Mouse (Mus musculus) midbrain, embryonic 12.5 days (tissue): ENCODE data around the gene Piezo1. TPM values are rescaled to one million over a fixed set of nuclear protein-coding genes. Genes with fewer than 3 reads are reported as not detected.
A peak's percentile ranks its signal among the peaks of the same experiment; 100 is the strongest.

Experiments used
- ATAC-seq: fragments of 200-750 bp; cut with Nextera tagmentation; 2 replicates; pipeline ENCODE4 v1.8.0; 2017; ENCODE audit warnings: low read depth, moderate TSS enrichment, moderate library complexity; ENCODE audit not compliant: low FRiP score
- H3K27ac ChIP-seq: fragments of 300-500 bp; sonication (generic); replicated peaks from 2 replicates; pipeline ENCODE4 v1.5.1; 2016; ENCODE audit warnings: mild to moderate bottlenecking
- H3K27me3 ChIP-seq: fragments of 300-500 bp; sonication (generic); 2 replicates; pipeline ENCODE4 v1.6.1; 2016; ENCODE audit warnings: mild to moderate bottlenecking
- H3K36me3 ChIP-seq: fragments of 300-500 bp; sonication (generic); 2 replicates; pipeline ENCODE4 v1.6.1; 2016
- H3K4me1 ChIP-seq: fragments of 300-500 bp; sonication (generic); 2 replicates; pipeline ENCODE4 v1.6.1; 2016
- H3K4me2 ChIP-seq: fragments of 300-500 bp; sonication (generic); replicated peaks from 2 replicates; pipeline ENCODE4 v1.6.1; 2016; ENCODE audit warnings: mild to moderate bottlenecking, moderate library complexity
- H3K4me3 ChIP-seq: fragments of 300-500 bp; sonication (generic); 2 replicates; pipeline ENCODE4 v1.5.1; 2016; ENCODE audit warnings: mild to moderate bottlenecking
- H3K9ac ChIP-seq: fragments of 300-500 bp; sonication (generic); replicated peaks from 2 replicates; pipeline ENCODE4 v1.6.1; 2016; ENCODE audit warnings: mild to moderate bottlenecking, moderate library complexity
- H3K9me3 ChIP-seq: fragments of 300-500 bp; sonication (generic); 2 replicates; pipeline ENCODE4 v1.6.1; 2016; ENCODE audit warnings: mild to moderate bottlenecking
- WGBS: fragments of 180-500 bp; shearing (Covaris S2); methylation state at CpG from one replicate; pipeline ENCODE4 v1.1.7; 2016; 5-methylcytosine and 5-hydroxymethylcytosine counted together
- polyA plus RNA-seq: library from polyadenylated mRNA; unstranded; fragments of >200 nt; fragmentation: Nextera tagmentation; extraction: Ambion mirVana; gene quantifications from 2 replicates; pipeline ENCODE4 v1.2.1, GENCODE M21; 2016

Piezo1 gene
- polyA plus RNA-seq, result 5.0 and 8.0 TPM in 2 replicates

GRCm38 (mm10) chr8:122551265-122552051 lies at the start of gene Piezo1:
Piezo1 (minus strand) TSS chr8:122551329.
- Histone ChIP-seq H3K4me1 (peaks cover 10% of the 10 kb centered on the region), H3K9me3 (no peaks in the 10 kb centered on the region), H3K9ac (peak within 1 kb of the TSS; percentile 50), H3K27me3 (peaks cover 45% of the 10 kb centered on the region), H3K4me3 (peak within 1 kb of the TSS; percentile 53), H3K27ac (peak within 1 kb of the TSS; percentile 20), H3K36me3 (no peaks in the 10 kb centered on the region), H3K4me2 (peak within 1 kb of the TSS; percentile 76)
- ATAC-seq, result no peak
- 13% methylated on average over 50 of the region's 56 CpGs for WGBS

- no peaks in the 10 kb centered on the region for H3K9me3 ChIP-seq
These were observed 49.5 kb upstream of the Piezo1 start for GRCm38 (mm10) chr8:122600666-122601065.

DNA sequence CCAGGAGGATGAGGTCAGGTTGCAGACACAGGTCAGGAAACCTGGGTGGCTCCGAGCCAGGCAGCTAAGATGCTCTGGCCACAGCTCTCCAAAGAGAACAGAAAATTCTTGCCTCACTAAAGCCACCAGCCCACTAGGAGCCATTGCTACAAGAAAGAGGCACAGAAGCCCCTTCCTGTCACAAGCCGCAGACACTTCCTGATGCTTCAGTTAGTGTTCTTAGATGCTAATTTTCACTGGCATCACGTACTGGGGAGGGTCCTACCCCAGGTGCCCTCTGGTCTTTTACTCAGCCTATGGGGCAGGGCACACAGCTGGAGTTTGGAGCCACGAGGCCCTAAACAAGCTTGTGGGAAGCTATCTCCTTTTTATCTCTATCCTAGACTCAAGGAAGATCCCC lies 44.9 kb upstream of the Piezo1 start:
- Histone ChIP-seq H3K36me3 (0 out of 2 replicates have a peak, but pooled peaks cover 3% of the 10 kb centered on the region), H3K4me3 (no peak overlapping the region), H3K4me1 (no peaks in the 10 kb centered on the region), H3K9ac (no peak overlapping the region), H3K4me2 (no peak overlapping the region), H3K27ac (no peak overlapping the region), H3K27me3 (no peaks in the 10 kb centered on the region), H3K9me3 (no peaks in the 10 kb centered on the region)
- ATAC-seq, result no peak
- WGBS, result 48% methylated on average over 4 of the region's 4 CpGs

More at GRCm38 (mm10) chr8:122600666-122601065, 49.5 kb upstream of the Piezo1 start:
- no peak overlapping the region for H3K9ac ChIP-seq
- no peak for ATAC-seq
- no peak overlapping the region for H3K27ac ChIP-seq
- H3K4me3 ChIP-seq, result no peak overlapping the region
- no peak overlapping the region for H3K4me2 ChIP-seq
- WGBS, result 90% methylated on average over 9 of the region's 9 CpGs
- no peaks in the 10 kb centered on the region for H3K4me1 ChIP-seq
- H3K36me3 ChIP-seq, result 0 out of 2 replicates have a peak, but pooled peaks cover 3% of the 10 kb centered on the region
- H3K27me3 ChIP-seq, result no peaks in the 10 kb centered on the region; the same call in 1 of the 2 replicates

GRCm38 (mm10) chr8:122593783-122594507 lies 42.8 kb upstream of the Piezo1 start:
- no peak for ATAC-seq
- Histone ChIP-seq H3K4me1 (no peaks in the 10 kb centered on the region), H3K9me3 (no peaks in the 10 kb centered on the region), H3K36me3 (0 out of 2 replicates have a peak, but pooled peaks cover 1% of the 10 kb centered on the region), H3K4me2 (no peak overlapping the region), H3K9ac (no peak overlapping the region), H3K27me3 (no peaks in the 10 kb centered on the region), H3K4me3 (no peak overlapping the region), H3K27ac (no peak overlapping the region)
- WGBS, result 85% methylated on average over 19 of the region's 19 CpGs

DNA sequence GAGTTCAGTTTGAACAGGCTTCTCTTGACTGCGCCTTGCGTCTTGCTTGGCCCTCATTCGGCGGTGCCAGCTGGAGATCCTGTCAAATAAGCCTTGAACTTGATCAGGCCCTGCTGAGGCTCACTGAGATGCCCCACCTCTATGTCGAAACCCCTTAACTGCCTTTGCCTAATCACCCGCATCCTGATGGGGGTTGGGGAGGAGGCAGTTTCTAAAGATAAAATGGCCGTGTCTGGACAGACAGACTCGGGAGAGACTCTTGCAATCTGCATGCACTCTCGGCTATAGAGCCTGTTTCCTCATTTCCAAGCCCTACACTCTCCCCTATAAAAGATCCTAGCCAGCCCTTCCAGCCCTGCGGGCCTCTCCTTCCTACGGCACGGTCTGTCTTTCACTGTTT lies 42.1 kb upstream of the Piezo1 start:
- Histone ChIP-seq H3K4me3 (no peak overlapping the region), H3K27me3 (no peaks in the 10 kb centered on the region), H3K9me3 (no peaks in the 10 kb centered on the region), H3K4me2 (no peak overlapping the region), H3K9ac (no peak overlapping the region), H3K27ac (no peak overlapping the region), H3K4me1 (no peaks in the 10 kb centered on the region), H3K36me3 (no peaks in the 10 kb centered on the region)
- 82% methylated on average over 12 of the region's 12 CpGs for WGBS
- ATAC-seq, result no peak

- no peaks in the 10 kb centered on the region for H3K27me3 ChIP-seq
- 90% methylated on average over 10 of the region's 10 CpGs for WGBS
- H3K9ac ChIP-seq, result no peak overlapping the region
- H3K4me1 ChIP-seq, result peaks cover 5% of the 10 kb centered on the region; the same call in 1 of the 2 replicates
- H3K4me2 ChIP-seq, result no peak overlapping the region
- H3K36me3 ChIP-seq, result no peaks in the 10 kb centered on the region
- no peak for ATAC-seq
- H3K9me3 ChIP-seq, result no peaks in the 10 kb centered on the region
- H3K4me3 ChIP-seq, result no peak overlapping the region
- H3K27ac ChIP-seq, result no peak overlapping the region
These were observed 35.6 kb upstream of the Piezo1 start for GRCm38 (mm10) chr8:122586749-122587148.

DNA sequence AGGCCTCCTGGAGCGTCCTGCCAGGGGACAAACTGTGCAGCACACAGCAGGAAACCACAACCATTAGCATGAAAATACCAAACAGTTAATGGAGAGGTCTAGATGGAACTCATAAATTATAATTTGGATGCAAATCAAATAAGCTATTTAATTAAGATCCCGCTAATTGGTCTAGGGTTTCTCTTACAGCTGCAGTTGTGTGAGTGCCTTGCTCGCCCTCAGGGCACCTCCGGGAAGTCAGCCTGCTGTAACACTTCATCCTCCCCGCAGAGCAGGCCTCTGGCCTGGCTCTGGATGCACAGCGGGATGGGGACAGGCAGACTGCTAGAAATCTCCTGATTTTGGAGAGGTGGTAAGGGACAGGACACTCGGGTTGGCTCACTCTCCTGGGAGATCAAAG lies 35.0 kb upstream of the Piezo1 start:
- no peak overlapping the region for H3K4me3 ChIP-seq
- no peaks in the 10 kb centered on the region for H3K9me3 ChIP-seq
- peaks cover 5% of the 10 kb centered on the region; the same call in 1 of the 2 replicates for H3K4me1 ChIP-seq
- 62% methylated on average over 7 of the region's 7 CpGs for WGBS
- no peak overlapping the region for H3K4me2 ChIP-seq
- no peak overlapping the region for H3K27ac ChIP-seq
- no peaks in the 10 kb centered on the region for H3K36me3 ChIP-seq
- ATAC-seq, result no peak
- H3K27me3 ChIP-seq, result no peaks in the 10 kb centered on the region
- H3K9ac ChIP-seq, result no peak overlapping the region

- no peak for ATAC-seq
- Histone ChIP-seq H3K9ac (no peak overlapping the region), H3K4me2 (no peak overlapping the region), H3K4me1 (peaks cover 5% of the 10 kb centered on the region; the same call in 1 of the 2 replicates), H3K27me3 (no peaks in the 10 kb centered on the region), H3K4me3 (no peak overlapping the region), H3K36me3 (no peaks in the 10 kb centered on the region), H3K27ac (no peak overlapping the region), H3K9me3 (no peaks in the 10 kb centered on the region)
- 73% methylated on average over 14 of the region's 14 CpGs for WGBS
These were observed 34.3 kb upstream of the Piezo1 start for GRCm38 (mm10) chr8:122585411-122585891.

GRCm38 (mm10) chr8:122584981-122585380 lies 33.9 kb upstream of the Piezo1 start:
- Histone ChIP-seq H3K4me3 (no peak overlapping the region), H3K36me3 (no peaks in the 10 kb centered on the region), H3K4me2 (no peak overlapping the region), H3K4me1 (peaks cover 5% of the 10 kb centered on the region; the same call in 1 of the 2 replicates), H3K9ac (no peak overlapping the region), H3K27me3 (no peaks in the 10 kb centered on the region), H3K27ac (no peak overlapping the region), H3K9me3 (no peaks in the 10 kb centered on the region)
- WGBS, result 82% methylated on average over 9 of the region's 9 CpGs
- ATAC-seq, result no peak

DNA sequence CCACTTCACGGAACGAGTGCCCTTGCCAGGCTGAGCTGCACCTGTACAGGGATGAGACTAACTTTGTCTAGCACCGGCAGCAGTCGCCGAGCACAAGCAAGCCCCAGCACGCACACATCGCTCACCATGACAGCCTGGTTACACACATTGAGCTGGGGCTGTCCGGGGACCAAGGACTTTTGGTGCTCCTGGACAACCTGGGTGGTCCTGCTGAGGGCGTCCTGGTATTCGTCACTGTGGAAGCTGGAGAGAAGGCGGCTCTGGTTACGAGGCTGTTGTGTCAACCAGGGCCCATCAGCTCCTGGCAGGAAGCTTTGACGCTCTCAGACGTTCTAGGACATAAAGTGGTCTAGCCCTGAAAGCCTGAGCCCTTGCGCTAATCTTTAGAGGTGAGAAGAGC lies 29.8 kb upstream of the Piezo1 start:
- Histone ChIP-seq H3K4me3 (no peak overlapping the region), H3K9me3 (no peaks in the 10 kb centered on the region), H3K27me3 (no peaks in the 10 kb centered on the region), H3K9ac (no peak overlapping the region), H3K27ac (no peak overlapping the region), H3K36me3 (no peaks in the 10 kb centered on the region), H3K4me1 (peaks cover 17% of the 10 kb centered on the region), H3K4me2 (no peak overlapping the region)
- ATAC-seq, result no peak
- 86% methylated on average over 15 of the region's 15 CpGs for WGBS

DNA sequence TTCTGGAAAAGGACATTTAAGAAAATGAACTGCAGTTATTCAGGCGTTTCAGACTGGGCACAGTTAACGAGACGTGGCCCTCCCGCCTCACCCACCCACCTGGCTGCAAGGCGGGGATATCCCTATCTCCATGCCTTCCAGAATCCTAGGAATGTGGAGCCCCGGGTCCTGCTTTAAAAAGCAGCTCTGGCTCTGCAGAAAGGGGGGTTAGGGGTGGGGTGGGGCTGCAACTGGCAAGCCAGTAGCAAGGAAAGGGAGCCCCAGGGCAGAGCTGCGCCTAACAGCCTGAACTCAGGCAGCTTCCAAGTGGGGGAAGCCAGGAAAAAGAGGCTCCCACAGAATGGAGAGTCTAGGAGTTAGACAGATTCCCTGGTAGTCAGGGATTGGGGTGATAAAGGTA lies 28.1 kb upstream of the Piezo1 start:
- ATAC-seq, result no peak
- Histone ChIP-seq H3K4me3 (no peak overlapping the region), H3K36me3 (0 out of 2 replicates have a peak, but pooled peaks cover 3% of the 10 kb centered on the region), H3K4me1 (peaks cover 28% of the 10 kb centered on the region), H3K9ac (no peak overlapping the region), H3K4me2 (no peak overlapping the region), H3K27ac (no peak overlapping the region), H3K27me3 (no peaks in the 10 kb centered on the region), H3K9me3 (no peaks in the 10 kb centered on the region)
- 40% methylated on average over 7 of the region's 7 CpGs for WGBS

- WGBS, result 38% methylated on average over 10 of the region's 10 CpGs
- Histone ChIP-seq H3K9ac (peak overlapping the region; percentile 87; the same call in 1 of the 2 replicates), H3K27ac (no peak overlapping the region)
These were observed 26.0 kb upstream of the Piezo1 start for GRCm38 (mm10) chr8:122577116-122577515.

More at GRCm38 (mm10) chr8:122577116-122577515, 26.0 kb upstream of the Piezo1 start:
- Histone ChIP-seq H3K9me3 (no peaks in the 10 kb centered on the region), H3K36me3 (peaks cover 15% of the 10 kb centered on the region), H3K4me3 (peak overlapping the region; percentile 64), H3K4me1 (peaks cover 38% of the 10 kb centered on the region), H3K4me2 (peak overlapping the region; percentile 83), H3K27me3 (no peaks in the 10 kb centered on the region)
- ATAC-seq, result peak; percentile 42
